Mouse (Mus musculus): ENCODE data around the gene Pnkd.

Gene Pnkd

GRCm38 (mm10) chr1:74284543-74285160, at the start of gene Pnkd, which contains the start of gene Aamp:
Gene Pnkd, plus strand, starts transcription at chr1:74284930.
Gene Aamp, minus strand, starts transcription at chr1:74284738.
- peak; percentile 100 for DNase-seq (ENCODE audit: low spot score)

GRCm38 (mm10) chr1:74235938-74236589, 48.7 kb upstream of the Pnkd start, which contains the start of gene Arpc2:
Gene Arpc2, plus strand, starts transcription at chr1:74236084.
- peak; percentile 95 for DNase-seq (ENCODE audit: low spot score)

- no peak for DNase-seq (ENCODE audit: low spot score)
Measured at GRCm38 (mm10) chr1:74236590-74237317, 48.0 kb upstream of the Pnkd start.

GRCm38 (mm10) chr1:74237671-74238070, 47.1 kb upstream of the Pnkd start:
- no peak for DNase-seq (ENCODE audit: low spot score)

GRCm38 (mm10) chr1:74238136-74238535, 46.6 kb upstream of the Pnkd start:
- no peak for DNase-seq (ENCODE audit: low spot score)

GRCm38 (mm10) chr1:74239162-74239561, 45.6 kb upstream of the Pnkd start:
- no peak for DNase-seq (ENCODE audit: low spot score)

- DNase-seq (ENCODE audit: low spot score): no peak
Measured at GRCm38 (mm10) chr1:74239618-74240017, 45.1 kb upstream of the Pnkd start.

GRCm38 (mm10) chr1:74240311-74240710, 44.4 kb upstream of the Pnkd start:
- DNase-seq (ENCODE audit: low spot score): no peak

- no peak for DNase-seq (ENCODE audit: low spot score)
Measured at GRCm38 (mm10) chr1:74240832-74241231, 43.9 kb upstream of the Pnkd start.

GRCm38 (mm10) chr1:74245525-74245924, 39.2 kb upstream of the Pnkd start:
- no peak for DNase-seq (ENCODE audit: low spot score)

GRCm38 (mm10) chr1:74248799-74249198, 35.9 kb upstream of the Pnkd start:
- DNase-seq (ENCODE audit: low spot score): no peak

- DNase-seq (ENCODE audit: low spot score): no peak
Measured at GRCm38 (mm10) chr1:74249331-74249980, 35.3 kb upstream of the Pnkd start.

GRCm38 (mm10) chr1:74250096-74250495, 34.6 kb upstream of the Pnkd start:
- no peak for DNase-seq (ENCODE audit: low spot score)

GRCm38 (mm10) chr1:74255704-74256345, 28.9 kb upstream of the Pnkd start:
- no peak for DNase-seq (ENCODE audit: low spot score)

- DNase-seq (ENCODE audit: low spot score): no peak
Measured at GRCm38 (mm10) chr1:74256782-74257181, 27.9 kb upstream of the Pnkd start.

- no peak for DNase-seq (ENCODE audit: low spot score)
Measured at GRCm38 (mm10) chr1:74262510-74262909, 22.2 kb upstream of the Pnkd start.

- DNase-seq (ENCODE audit: low spot score): no peak
Measured at GRCm38 (mm10) chr1:74268750-74269149, 16.0 kb upstream of the Pnkd start.

GRCm38 (mm10) chr1:74271659-74272058, 13.1 kb upstream of the Pnkd start:
- DNase-seq (ENCODE audit: low spot score): no peak

GRCm38 (mm10) chr1:74275015-74275414, 9.7 kb upstream of the Pnkd start:
- no peak for DNase-seq (ENCODE audit: low spot score)

GRCm38 (mm10) chr1:74277041-74277440, 7.7 kb upstream of the Pnkd start:
- DNase-seq (ENCODE audit: low spot score): no peak

- DNase-seq (ENCODE audit: low spot score): no peak
Measured at GRCm38 (mm10) chr1:74277883-74278537, 6.7 kb upstream of the Pnkd start.

All from retina, embryonic 14.5 days (tissue).